Mouse (Mus musculus) kidney, postnatal 25 days (tissue): ENCODE measurements at regions not wholly inside any gene's neighbourhood (a gene's known extent, or its start where the extent isn't known, plus 50 kb on each side); places are given as distances from the start of the nearest gene placed in this dataset.

Experiments
- DNase-seq, 2 experiments: peaks; one replicate each; pipeline ENCODE4 v3.0.0; 2021; ENCODE audit warnings: mixed read lengths in 2 of 2

- peak; percentile 53 to 56 for DNase-seq
These were observed 341.8 kb upstream of the Mms22l start for GRCm38 (mm10) chr4:24154418-24154817.

- DNase-seq, result no peak
These were observed 322.5 kb upstream of the Mms22l start for GRCm38 (mm10) chr4:24173750-24174149.

- DNase-seq, result no peak
These were observed 282.8 kb upstream of the Mms22l start for GRCm38 (mm10) chr4:24213262-24214036.

DNA sequence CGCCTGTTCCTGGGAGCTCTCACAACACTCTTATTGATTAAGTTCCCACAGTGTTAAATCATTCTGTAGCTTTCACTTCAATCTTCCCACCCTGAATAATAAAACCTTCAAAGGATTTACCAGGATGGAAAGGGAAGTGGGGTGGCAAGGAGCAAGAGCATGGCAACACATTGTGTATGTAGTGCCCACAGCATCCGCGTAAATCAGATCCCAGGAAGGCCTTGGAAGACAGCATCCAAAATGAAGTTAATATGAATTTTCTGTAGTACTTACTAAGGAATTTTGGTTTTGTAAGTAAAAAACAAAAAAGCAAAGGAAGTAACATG lies 282.3 kb upstream of the Mms22l start:
- no peak for DNase-seq

- no peak for DNase-seq
These were observed 277.8 kb upstream of the Mms22l start for GRCm38 (mm10) chr4:24218383-24218934.

DNA sequence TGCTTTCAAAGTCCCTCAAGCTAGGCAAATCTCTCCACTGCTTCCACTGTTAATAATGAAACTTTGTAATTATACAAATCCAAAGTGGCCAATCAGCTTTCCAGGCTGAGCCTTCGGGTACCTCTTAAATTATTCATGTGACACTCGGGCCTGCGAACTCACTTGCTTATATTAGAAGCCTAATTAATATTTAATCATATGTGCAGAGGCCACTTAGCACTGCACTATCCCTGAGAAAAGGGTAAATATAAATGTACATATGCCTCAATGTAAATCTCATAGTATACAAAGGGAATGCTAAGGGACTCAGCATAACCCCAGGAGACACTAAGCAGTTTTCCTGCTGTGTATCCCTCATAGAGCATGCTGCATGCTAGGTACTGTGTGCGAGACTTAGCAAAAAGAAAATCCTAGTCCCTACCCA lies 277.2 kb upstream of the Mms22l start:
- no peak for DNase-seq

- no peak for DNase-seq
These were observed 276.7 kb upstream of the Mms22l start for GRCm38 (mm10) chr4:24219583-24219982.

DNA sequence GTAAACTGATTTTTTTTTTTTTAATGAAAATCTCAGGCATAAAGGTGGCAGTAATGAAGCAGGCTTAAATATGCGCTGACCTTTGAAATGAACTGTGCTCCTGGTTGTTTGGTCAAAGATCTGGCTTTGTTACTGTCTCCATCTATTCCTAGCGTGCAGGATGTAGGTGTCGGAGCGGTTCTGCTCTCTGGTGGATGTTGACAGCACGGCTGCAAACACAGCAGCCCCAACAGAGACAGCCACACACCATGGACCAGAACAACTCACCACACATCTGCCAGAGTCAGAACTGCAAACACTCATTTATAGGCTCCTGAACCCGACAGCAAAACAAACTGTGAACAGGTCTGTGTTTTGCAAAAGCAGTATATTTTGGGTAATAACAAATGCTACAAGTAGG lies 251.1 kb upstream of the Mms22l start:
- DNase-seq, result no peak

DNA sequence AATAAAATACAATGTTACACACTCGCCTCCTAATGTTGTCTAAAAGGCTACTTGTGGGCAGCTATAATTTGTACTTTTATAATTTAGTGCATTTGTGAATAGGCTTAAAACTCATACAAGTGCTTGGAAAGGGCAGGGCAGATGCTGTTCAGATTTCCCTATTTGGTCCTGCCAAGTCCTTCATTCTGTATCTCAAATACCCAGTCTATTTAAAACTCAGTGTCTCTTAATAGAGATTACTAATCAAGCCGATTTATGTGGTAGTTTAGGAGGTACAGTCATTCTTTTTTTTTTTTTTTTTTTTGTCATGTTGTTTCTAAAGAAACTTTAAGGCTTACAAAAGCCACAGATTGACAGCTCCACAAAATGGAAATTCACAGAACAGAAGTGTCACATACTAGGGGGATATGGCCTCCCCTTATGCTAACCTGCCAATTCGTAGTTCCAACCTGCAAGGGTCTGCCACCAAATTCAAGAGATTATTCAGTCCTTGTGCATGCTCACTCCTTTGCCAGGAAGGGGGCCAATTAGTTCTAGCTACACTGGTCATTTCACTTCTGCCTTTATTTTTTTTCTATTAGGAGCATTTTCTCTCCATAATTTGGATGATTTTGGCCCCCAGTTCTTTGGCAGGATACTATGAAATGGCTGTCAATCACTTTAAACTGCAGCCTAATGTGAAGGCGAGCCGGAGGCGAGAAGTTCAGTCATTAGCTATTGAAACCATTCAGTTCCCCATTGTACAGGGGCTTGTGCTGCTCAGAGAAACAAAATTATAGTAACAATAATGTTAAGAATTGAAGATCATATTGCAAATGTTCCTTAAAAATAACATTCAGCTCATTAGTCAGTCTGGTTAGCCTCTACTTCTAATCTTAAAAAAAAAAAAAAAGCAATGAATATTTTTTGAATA lies 247.9 kb upstream of the Mms22l start:
- DNase-seq, result no peak

GRCm38 (mm10) chr4:24249243-24249970 lies 246.8 kb upstream of the Mms22l start:
- peak in 1 of 2 experiments; percentile 35 for DNase-seq

GRCm38 (mm10) chr4:24278154-24278553 lies 218.1 kb upstream of the Mms22l start:
- no peak for DNase-seq
